Mouse (Mus musculus): ENCODE data around the gene Gm10447.

Gm10447 gene

GRCm38 (mm10) chr11:53478383-53479170 lies 21.7 kb upstream of the Gm10447 start:
- DNase-seq (ENCODE audit: low spot score in 2 of 2), result peak in 1 of 2 experiments; percentile 23

GRCm38 (mm10) chr11:53477833-53478232 lies 20.9 kb upstream of the Gm10447 start:
- no peak for DNase-seq (ENCODE audit: low spot score in 2 of 2)

- no peak for DNase-seq (ENCODE audit: low spot score in 2 of 2)
Observed at GRCm38 (mm10) chr11:53475620-53476019, 18.7 kb upstream of the Gm10447 start.

GRCm38 (mm10) chr11:53472709-53473108 lies 15.8 kb upstream of the Gm10447 start:
- no peak for DNase-seq (ENCODE audit: low spot score in 2 of 2)

GRCm38 (mm10) chr11:53469968-53470695 lies 13.2 kb upstream of the Gm10447 start, which contains the start of gene Gm9837:
TSS of gene Gm9837 (minus strand) at chr11:53470479.
- peak; percentile 94 for DNase-seq (ENCODE audit: low spot score in 2 of 2)

GRCm38 (mm10) chr11:53469294-53469967 lies 12.5 kb upstream of the Gm10447 start:
- no peak for DNase-seq (ENCODE audit: low spot score in 2 of 2)

GRCm38 (mm10) chr11:53466231-53466971 lies 9.5 kb upstream of the Gm10447 start:
- DNase-seq (ENCODE audit: low spot score in 2 of 2), result peak; percentile 75 to 78

- peak in 1 of 2 experiments; percentile 43 for DNase-seq (ENCODE audit: low spot score in 2 of 2)
Observed at GRCm38 (mm10) chr11:53463551-53464424, 6.9 kb upstream of the Gm10447 start.

GRCm38 (mm10) chr11:53461727-53462126 lies 4.8 kb upstream of the Gm10447 start:
- no peak for DNase-seq (ENCODE audit: low spot score in 2 of 2)

- DNase-seq (ENCODE audit: low spot score in 2 of 2), result no peak
Observed at GRCm38 (mm10) chr11:53460192-53460591, 3.3 kb upstream of the Gm10447 start.

- no peak for DNase-seq (ENCODE audit: low spot score in 2 of 2)
Observed at GRCm38 (mm10) chr11:53458996-53459395, 2.1 kb upstream of the Gm10447 start.

GRCm38 (mm10) chr11:53457372-53457954 lies 553 bp upstream of the Gm10447 start:
- no peak for DNase-seq (ENCODE audit: low spot score in 2 of 2)

GRCm38 (mm10) chr11:53453031-53453430 lies 3.9 kb downstream of the Gm10447 start:
- DNase-seq (ENCODE audit: low spot score in 2 of 2), result no peak

- no peak for DNase-seq (ENCODE audit: low spot score in 2 of 2)
Observed at GRCm38 (mm10) chr11:53452396-53452795, 4.5 kb downstream of the Gm10447 start.

- DNase-seq (ENCODE audit: low spot score in 2 of 2), result no peak
Observed at GRCm38 (mm10) chr11:53451361-53451760, 5.5 kb downstream of the Gm10447 start.

- DNase-seq (ENCODE audit: low spot score in 2 of 2), result no peak
Observed at GRCm38 (mm10) chr11:53450070-53450705, 6.7 kb downstream of the Gm10447 start.

GRCm38 (mm10) chr11:53448529-53448928 lies 8.4 kb downstream of the Gm10447 start:
- no peak for DNase-seq (ENCODE audit: low spot score in 2 of 2)

GRCm38 (mm10) chr11:53447996-53448395 lies 8.9 kb downstream of the Gm10447 start:
- DNase-seq (ENCODE audit: low spot score in 2 of 2), result no peak

GRCm38 (mm10) chr11:53446183-53446582 lies 10.7 kb downstream of the Gm10447 start:
- DNase-seq (ENCODE audit: low spot score in 2 of 2), result no peak

GRCm38 (mm10) chr11:53445562-53445961 lies 11.3 kb downstream of the Gm10447 start:
- no peak for DNase-seq (ENCODE audit: low spot score in 2 of 2)

Data from frontal cortex, postnatal 25 days (tissue).